Mouse (Mus musculus) lung, adult 2 months (tissue): ENCODE measurements at regions not wholly inside any gene's neighbourhood (a gene's known extent, or its start where the extent isn't known, plus 50 kb on each side); places are given as distances from the start of the nearest gene placed in this dataset.

ENCODE experiments used
- CTCF ChIP-seq: fragments of 200-500 bp; IDR thresholded peaks from 2 replicates; pipeline ENCODE4 v1.5.1; 2011; ENCODE audit warnings: mild to moderate bottlenecking, low read length, control low read depth; ENCODE audit not compliant: insufficient read depth
- POLR2A ChIP-seq: fragments of 200-500 bp; IDR thresholded peaks from 2 replicates; pipeline ENCODE4 v1.6.1; 2011; ENCODE audit warnings: low read depth, mild to moderate bottlenecking, control low read depth, low read length, borderline replicate concordance; ENCODE audit errors: extremely low read depth

- TF ChIP-seq CTCF (no peak), POLR2A (no peak)
These were observed 362.6 kb upstream of the Cdh11 start for GRCm38 (mm10) chr8:103148013-103148412.
